Mouse (Mus musculus) thymus, postnatal 10 days (tissue): ENCODE measurements around the gene Cdip1.
"Not testable (repeated sequence)": the region's sequence is repeated elsewhere in the genome, so short reads cannot be mapped to it uniquely, and the experiment has no call there.

Source experiments
- DNase-seq, 2 experiments: peaks; one replicate each; pipeline ENCODE4 v3.0.0; 2021; ENCODE audit warnings: low spot score in 2 of 2

The Cdip1 gene

DNA sequence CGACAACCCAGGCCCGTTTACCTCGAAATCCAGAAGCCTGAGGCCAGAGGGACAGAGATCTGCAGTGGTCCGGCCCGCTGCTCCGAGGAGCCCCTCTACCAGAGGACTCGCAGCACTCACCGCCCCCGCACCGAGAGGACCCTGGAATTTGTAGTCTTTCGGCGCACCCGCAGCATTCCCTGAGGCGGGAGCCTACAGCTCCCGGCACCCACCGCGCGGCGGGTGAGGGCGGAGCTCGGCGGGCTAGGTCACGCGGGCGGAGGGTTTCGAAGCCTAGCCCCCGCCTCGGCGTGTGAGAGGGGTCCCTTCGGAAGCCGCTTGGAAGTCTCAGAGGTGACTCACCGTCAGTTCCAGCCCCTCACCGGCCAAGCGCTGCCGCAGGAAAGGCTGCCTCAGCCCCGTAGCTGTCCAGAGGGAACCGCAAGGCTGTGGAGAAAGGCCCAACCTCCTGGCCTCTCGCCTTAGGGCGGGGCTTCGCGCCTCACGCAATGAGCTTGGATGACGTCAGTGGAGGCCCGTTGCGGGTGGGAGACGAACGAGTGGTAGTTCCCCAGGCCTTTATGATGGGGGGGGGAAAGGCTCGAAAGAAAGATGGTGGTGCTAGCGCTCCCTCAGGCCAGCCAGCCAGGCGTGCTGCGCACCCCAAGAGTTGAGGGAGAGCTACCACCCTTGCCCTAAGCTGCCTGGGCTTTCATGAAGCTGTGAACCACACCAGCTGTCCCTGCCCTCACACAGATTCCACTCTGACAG, at the start of gene Cdip1:
TSS of gene Cdip1 (minus strand) at position 483 of the 750 bp plus-strand sequence.
- peak; percentile 91 for DNase-seq

DNA sequence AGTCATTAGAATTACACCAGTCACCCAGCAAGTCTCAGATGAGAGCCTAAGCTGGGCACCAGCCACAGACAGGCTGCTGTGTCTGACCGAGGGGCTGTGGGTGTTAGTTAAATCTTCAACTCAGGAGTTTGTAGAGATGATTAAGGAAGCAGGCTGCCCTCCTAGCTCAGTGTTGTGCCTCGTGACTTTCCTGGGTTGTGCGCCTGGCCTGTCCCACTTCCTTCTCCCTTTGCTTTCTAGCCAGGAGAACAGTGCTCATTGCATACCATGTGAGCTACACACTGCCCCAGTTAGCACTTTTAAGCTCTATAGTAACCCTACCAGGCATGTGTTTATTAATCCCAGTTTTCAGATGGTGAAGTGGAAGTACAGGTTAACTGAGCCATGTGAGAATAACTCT, 49.5 kb upstream of the Cdip1 start:
- no peak for DNase-seq

DNA sequence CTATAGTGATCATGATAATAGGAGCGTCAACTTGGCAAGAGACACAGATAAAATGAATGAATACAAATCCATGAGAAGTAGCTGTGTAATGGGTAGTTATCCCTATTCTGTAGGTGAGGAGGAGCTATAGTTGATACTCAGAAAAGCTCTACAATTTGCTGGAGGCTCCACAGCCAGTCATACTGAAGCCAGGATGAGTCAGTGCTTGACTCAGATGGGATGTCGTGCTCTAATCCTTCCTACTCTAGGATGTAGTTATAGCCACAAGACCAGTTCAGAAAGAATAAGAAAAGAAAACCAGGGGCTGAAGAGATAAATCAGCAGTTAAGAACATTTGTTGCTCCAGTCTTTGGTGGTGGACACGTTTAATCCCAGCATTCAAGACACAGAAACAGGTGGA, 47.5 kb upstream of the Cdip1 start:
- DNase-seq: no peak

DNA sequence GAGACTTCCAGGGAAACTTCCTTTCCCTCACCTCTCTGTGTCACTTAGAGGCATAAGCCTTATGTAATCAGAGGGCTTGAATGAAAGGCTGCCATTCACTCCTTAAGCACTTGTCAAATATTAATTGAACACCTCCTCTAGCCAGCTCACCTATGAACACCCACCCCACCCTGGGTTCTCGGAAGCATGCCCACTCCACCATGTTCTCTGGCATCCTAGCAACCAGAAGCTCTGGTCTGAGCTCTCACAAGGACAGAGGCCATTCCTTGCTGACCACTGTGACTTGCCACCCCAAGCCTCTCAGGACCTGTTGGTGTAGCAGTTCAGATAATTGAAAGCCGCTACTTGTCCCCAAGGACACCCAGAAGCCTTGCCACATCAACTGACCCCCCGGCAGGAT, 45.1 kb upstream of the Cdip1 start, which contains the start of gene 4930562C15Rik:
TSS of gene 4930562C15Rik (plus strand) at position 226 of the 400 bp plus-strand sequence.
- DNase-seq: no peak

DNA sequence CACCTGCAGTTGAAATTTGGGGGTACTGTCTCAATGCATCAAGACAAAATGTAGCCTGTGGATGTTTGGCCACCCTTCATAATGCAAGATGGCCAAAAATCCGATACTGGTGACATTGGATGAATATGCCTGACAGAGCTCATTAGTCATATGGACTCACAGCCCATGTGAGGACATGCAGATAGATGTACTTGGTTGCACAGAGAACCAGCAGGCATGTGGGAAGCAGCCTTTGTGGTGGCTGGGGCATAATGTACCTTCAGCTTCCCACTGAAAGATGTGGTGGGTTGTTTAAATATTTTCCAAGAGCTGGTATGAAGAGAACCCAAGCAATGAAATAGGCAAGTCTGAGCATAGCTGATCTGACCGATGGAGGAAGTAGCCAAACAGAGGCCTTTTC, 43.8 kb upstream of the Cdip1 start:
- no peak for DNase-seq

DNA sequence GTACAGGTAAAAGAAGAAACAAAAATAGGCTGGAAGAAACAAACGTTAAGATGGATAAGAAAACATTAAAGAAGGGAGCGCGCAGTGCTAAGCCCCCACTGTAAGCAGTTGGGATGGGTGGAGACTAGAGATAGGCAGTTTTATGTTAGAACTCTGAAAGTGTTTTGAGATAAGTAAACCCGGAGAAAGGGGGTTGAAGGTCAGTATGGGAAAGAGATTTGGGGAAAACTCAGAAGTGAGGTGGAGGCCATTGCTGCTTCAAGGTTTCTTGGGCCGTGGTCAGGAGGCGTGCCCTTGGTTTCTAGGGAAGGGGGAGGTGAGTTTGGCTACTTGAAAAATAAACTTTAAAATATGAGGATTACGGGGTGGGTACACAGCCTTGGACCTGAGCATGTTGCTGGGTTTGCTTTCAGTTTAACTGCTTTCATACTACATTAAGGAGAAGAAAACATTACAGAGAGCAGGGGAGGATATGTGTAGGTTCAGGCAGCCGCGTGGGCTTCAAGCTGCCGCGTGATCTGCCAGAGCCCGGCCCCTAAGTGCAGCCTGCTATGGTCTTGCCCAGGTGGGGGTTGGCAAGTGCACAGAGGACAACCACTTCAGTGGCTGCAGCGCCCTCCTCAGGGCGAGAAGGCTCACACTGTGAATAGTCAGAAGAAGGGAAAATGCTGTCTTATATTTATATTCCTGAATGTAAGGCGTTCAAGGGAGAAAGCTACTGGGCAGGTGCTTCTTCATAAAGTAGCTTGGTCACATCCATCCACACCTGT, 41.7 kb upstream of the Cdip1 start:
- no peak for DNase-seq

DNA sequence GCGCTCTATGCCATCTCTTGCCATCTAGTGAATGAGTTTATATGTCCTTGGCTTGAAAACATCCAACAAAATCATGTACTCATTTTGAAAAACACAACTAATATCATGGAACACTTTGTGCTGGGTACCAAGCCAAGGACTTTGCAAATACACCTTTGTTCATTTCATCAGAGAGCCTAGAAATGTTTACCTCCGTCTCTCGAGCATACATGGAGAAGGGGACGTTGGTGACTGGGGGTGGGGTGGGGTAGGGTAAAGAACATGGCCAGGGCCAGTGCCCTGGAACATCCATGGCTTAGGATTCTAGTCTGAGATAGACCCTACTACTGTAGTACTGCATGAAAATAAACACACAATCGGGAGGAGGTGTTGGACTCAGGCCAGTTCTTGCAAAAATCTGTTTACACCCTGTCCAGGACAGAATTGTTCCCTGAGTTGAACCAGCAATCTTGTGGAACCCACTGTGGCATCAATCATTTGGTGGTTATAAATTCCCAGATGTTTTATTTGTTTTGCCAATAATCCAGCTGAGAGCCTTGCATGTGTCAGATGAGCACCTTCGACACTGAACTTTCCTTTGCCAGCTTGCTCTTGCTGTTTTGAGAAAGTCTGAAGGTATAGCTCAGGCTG, 39.3 kb upstream of the Cdip1 start:
- no peak for DNase-seq

DNA sequence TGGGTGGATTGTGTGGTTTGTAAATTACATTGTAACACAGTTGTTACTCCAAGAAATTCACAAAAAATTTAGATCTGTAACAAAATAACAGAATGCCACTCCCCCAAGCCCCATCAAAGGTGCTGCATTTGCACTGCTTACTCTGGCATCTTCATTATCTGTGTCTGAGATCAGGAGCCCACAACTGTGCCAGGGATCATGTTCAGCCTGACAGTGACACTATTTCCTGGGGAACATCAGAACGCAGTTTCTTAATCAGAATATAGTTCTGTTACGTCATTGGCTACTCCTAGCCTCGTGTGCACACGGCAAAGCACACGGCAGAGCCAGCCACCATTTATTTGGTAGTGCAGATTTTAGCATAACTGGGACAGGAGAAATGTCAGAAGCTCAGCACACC, 37.5 kb upstream of the Cdip1 start:
- no peak for DNase-seq

DNA sequence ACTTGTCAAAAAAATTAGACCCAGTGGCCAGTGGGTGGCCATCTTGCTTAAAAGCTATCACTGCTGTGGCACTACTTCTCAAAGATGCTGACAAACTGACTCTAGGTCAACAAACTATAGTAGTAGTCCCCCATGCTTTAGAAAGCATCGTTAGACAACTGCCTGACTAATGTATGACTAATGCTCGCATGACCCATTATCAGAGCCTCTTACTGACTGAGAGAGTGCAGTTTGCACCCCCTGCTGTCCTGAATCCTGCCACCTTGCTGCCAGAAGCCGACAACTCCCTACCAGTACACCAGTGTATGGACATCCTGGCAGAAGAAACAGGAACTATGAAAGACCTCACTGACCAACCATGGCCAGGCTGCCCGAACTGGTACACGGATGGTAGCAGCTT, 34.4 kb upstream of the Cdip1 start:
- DNase-seq: not testable (repeated sequence)

DNA sequence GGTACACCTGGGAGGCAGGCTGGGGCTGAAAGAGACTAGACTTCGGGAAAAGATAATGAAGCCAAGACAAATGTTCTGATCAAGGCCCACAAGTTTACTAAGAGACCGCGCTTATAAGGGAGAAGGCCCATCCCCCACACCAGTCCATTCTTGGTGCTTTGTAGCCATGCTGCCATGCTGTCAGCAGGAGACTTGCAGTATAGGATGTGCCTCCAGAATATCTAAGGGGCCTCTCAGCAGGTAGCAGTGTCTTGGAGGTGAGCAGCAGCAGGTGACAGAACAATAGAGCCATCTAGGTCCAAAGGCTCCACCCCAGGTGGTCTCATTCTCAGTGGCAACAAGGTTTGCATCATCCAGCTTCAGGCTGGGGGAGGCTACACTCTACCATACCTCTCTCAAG, 28.3 kb upstream of the Cdip1 start:
- no peak for DNase-seq

DNA sequence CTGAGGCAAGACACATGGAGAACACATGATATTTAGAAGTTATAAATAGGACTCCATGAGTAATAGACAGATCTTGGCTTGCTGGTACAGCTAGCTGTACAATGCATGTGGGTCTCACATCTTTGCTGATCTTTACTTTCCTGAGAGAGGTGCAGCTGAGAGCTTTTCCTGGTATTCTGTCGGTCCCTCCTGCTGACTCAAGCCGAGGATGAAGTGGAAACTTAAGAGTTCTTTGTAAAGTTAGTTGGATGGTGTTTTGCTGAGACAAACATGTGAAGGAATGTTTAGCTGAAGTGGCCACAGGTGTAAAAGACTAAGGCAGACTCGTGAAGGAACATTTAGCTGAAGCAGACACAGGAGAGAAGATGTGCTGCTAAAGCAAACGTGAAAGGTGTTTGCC, 6.5 kb upstream of the Cdip1 start:
- DNase-seq: no peak

DNA sequence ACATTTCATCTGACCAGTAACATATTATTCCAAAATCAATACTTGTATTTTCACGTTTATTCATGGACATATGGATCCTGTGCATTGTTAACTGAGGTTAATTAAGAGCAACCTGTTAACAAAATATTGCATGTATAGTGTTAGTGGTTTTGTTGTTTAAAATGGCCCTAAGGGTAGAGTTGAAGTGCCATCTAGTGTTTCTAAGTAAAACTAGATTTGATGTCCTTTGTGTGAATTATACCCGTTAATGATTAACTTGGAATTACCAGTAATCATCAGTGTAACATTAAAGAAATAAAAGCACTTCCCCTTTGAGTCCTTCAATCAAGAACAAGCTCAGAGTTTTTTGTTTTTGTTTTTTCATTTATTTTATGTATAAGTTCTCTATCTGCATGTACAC, 1.2 kb upstream of the Cdip1 start:
- no peak for DNase-seq

DNA sequence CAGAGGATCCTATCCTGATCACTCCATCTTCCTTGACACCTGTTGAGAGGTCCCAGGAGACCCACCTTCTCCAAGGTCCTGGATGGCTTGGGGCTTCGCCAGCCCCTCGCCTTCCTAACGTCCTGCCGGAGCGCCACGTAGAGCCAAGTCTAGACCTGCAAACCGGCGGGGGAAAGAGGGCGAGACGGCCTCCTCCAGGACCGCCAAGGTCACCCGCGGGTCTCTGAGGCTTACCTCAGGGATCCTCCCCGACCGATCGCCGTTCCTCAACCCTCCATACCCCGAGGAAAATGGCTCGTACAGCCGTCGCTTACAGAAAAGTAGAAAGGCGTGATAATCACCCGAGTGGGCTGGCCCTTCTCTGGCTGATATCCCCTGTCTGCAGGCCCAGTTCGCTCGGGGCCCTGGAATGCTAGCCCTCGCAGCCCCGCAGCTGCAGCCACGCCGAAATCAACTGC, 752 bp downstream of the Cdip1 start:
- DNase-seq: peak; percentile 33 to 35

DNA sequence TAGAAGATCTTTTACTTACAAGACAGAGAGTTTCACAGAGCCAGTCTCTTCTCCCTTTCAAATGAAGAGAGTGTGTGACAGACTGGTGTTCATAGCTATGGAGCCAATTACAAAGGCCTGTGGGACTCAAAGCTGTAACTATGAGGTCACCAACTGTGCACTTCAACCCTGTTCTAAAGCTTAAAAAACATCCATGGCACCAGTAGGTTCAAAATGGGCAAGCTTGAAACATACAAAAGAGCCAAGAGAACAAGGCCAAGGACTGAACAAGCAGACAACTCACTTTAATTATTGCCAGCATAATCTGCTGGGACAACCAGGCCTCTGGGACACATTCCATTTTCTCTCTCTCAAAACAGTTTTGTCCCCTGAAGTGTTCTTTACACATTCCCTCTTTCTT, 1.9 kb downstream of the Cdip1 start:
- no peak for DNase-seq

DNA sequence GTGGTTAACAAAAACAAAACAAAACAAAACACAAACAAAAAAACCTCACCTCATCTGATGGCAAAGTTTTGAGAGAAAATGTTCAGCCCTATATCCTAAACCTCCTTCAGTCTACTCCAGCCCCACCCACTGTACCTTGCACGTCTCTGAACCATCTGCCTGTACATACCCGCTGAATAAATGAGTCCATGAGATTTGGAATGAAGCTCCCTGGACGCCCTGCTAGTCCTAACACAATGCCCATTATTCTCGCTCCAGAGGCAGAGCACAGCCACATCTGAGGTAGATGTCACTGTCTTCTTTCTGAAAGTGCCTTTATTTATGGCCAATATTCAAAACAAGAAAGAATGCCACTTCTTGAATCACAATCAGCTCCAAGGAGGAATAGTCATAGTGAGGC, 4.4 kb downstream of the Cdip1 start:
- DNase-seq: no peak

DNA sequence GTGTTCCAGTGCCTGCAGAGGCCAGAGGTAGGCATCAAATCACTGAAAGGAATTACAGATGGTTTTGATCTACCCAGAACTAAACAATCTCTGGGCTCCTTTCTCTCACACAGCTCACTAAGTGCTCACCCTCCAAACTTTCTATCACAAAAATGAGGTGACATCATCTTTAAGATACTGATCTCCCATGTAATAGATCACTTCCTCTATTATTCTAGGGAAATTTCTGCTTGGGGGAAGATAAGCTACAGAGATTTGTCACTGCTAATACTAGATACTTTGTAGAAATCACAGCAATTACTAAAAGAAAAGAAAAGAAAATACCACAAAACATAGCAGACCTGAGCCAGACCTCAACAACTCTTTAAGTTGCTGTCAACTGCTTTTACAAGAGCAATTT, 7.6 kb downstream of the Cdip1 start:
- no peak for DNase-seq

DNA sequence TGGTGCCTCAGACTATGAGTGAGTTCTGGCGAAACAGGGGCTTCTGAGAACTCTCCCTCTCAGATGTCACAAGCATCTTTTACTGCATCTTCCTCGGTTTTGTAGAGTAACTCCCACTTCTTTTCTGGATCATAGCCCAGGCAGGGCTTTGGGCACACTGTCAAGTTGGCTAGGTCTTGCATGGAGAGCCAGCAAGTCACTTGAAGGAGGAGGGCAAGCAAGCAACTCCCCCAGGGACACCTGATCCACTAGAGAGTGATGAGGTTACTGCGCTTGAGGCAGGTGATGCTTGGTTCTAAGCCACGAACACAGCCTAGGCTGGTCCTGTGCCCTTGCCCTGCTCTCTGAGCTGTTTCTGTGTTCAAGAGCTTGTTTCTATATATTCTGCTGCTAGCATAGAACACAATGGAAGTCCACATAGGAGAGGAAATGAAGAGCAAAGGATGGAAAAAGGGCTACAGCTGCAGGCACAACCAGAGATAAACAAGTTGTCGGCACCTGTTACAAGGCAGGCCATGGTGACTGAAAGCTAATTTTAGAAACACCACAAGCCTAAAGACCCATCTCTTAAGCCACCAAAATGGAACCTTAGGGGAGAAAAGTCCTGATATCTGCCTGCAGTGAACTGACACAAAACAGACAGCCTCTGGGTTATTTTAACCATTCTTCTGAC, 8.4 kb downstream of the Cdip1 start:
- DNase-seq: peak; percentile 12 to 21

DNA sequence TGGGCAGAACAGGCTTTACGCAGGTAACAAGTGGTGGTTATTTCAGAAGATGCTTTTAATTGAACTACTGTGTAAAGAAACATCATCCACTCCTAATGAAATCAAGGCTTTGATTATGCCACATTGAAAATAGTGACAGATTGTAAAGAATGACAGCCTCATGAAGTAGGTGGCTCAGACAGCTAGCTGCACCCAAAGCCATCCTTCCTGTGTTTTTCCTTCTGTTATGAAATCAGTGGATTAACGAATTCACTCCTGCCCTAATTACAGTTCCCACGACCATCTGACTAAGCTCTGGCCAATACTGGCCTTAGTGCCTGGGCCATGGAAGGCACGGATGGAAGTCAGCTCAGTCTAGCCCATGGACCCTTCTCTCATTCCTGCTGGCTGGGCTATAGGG, 11.2 kb downstream of the Cdip1 start:
- no peak for DNase-seq

DNA sequence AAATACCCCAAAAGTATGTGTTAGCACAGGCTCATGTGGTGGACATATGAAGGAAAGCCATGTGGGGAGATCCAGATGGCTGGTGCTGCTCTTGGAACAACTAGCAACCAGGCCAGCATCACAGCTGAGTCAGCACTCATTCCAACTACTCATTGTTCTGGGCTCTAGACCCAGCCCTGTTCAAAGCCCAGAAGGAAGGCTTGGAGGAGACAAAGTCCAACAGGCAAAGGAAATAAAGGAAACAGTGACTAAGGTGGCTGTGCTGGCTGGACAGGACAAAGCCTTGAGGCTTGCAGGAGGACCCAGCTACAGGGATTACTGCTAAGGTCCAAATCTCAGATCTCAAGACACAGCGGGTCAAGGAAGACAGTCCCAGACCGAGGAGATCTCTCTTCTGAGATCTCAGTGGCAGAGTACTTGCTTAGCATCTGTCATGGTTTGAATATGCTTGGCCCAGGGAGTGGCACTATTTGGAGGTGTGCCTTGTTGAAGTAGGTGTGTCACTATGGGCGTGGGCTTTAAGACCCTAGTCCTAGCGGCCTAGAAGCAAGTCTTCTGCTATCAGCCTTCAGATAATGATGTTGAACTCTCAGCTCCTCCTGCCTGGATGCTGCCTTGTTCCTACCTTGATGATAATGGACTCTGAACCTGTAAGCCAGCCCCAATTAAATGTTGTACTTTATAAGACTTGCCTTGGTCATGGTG, 12.0 kb downstream of the Cdip1 start:
- no peak for DNase-seq

DNA sequence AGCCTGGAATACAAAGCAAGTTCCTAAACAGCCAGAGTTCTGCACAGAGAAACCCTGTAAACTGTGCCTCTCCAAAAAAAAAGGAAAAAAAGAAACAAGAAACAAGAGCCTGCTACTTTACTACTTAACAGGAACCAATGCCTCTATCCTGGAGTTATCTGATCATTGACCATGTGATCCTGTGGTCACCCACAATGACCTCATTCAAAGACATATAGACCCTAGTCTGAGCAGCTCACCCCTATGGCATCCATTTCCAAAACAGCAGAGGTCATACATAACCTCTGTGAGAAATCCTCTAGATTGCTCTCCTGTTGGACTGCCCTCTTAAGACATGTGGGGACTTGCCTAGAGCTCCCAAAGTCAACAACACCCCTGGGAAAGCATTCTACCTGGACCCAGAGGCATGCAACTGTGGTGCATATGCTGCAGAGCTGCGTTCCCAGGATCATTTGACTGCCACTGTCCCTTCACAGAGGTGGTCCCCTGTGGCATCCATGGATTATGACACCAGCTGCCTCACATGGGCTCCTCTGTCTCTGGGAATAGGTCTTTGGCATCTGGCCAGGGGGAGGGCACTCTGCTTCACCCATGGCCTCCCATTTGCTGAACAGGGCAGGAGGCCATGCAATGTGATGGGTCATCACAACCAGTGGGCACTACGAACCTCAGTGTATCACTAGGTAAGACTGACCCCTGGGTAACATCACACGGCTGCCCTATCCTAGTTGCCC, 12.8 kb downstream of the Cdip1 start:
- DNase-seq: no peak
